Mouse (Mus musculus): ENCODE results near the gene Bean1.

DNA sequence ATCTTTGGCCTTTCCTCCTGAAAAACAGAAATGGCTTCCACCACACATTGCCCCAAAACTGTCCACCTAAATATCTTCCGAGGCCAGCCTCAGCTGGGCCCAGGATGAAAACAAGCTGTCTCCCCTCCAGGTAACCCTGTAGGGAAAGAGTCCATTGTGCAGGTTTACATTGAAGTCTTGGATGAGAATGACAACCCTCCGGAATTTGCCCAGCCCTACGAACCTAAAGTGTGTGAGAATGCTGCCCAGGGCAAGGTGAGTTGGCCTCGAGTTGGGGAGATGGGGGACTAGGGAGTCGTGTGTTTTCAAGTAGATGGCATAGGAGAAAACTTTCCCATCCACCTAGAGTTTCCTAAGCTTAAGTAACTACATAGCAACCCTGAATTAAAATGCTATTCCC is 32.6 kb upstream of the Bean1 start:
- TF ChIP-seq CTCF (IDR thresholded peaks at IDR 0.05; ENCODE audit: low read depth) (no peak), EP300 (IDR thresholded peaks at IDR 0.05; ENCODE audit: low read depth) (no peak)
